Mouse (Mus musculus): Measurements from ENCODE around the gene Gm2016.
"Not testable (repeated sequence)": the region's sequence is repeated elsewhere in the genome, so short reads cannot be mapped to it uniquely, and the experiment has no call there.

Gm2016 gene

DNA sequence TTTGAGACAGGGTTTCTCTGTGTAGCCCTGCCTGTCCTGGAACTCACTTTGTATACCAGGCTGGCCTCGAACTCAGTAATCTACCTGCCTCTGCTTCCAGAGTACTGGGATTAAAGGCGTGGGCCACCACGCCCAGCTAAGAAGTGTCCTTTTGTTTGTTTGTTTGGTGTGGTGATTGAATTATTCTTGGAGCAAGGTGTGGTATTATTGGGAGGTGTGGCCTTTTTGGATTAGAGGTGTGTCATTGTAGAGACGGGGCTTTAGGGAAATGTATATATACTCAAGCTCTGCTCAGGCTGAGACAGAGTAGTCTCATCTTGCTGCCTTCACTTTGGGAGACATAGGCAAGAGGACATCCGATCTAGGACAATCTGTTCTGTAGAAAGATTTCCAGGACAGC, at the start of gene Gm2016:
Gene Gm2016 (plus strand): TSS at position 301 of the 400 bp plus-strand sequence.
- not testable (repeated sequence) for DNase-seq

DNA sequence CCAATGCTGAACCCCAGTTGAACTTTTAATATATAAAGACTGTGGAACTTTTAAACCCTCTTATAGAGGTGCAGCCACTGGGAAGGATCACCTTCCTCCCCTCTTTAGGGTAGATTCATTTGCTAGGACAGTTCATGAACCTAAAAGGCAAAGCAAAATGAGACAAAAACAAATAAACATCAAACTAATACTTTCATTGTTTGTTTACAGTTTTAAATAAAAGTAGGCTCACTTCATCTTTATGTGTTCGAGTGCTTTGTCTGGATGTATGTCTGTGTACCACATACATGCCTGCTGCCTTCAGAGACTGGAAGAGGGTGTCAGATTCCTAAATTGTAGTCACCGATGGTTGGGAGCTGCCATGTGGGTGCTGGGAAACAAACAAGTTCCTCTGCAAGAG, 31.6 kb upstream of the Gm2016 start, which contains the start of gene Gm2001:
Gene Gm2001 (minus strand): TSS at position 101 of the 400 bp plus-strand sequence.
- DNase-seq: not testable (repeated sequence)

DNA sequence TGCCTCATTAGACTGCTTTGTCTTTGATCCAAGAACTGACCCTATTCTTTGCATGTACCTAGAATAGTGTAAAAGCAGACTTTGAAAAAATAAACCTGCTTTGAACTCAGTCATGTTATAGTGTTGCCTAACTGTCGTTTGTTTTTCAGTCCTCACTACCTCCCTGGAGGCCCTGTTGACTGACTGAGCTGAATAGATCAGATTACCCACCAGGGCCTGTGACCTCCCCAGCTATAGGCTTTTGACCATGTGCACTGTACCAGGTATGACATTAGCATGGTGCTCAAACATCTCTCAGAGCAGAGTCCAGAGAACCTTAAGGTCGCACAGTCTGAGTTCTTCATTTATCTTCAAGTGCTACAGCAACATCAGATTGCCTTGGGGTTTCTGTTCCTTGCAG, 23.2 kb upstream of the Gm2016 start:
- not testable (repeated sequence) for DNase-seq

DNA sequence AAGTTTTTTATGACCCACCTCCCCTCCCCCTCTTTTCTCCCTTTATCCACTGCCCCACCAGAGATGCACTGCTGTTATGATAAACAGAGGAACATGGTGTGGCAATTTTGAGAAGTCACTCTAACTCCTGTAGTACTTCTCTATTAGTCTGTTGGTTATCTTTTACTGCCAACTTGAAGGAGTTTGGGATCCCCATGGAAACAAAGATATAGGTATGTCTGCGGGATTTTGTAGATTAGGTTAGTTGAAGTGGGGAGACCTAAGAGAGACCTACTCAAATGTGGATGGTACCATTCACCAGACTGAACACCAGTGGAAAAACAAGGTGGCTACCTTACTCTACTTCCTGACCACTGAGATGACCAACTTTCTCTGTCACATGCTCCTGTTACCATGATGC, 17.8 kb upstream of the Gm2016 start:
- not testable (repeated sequence) for DNase-seq

DNA sequence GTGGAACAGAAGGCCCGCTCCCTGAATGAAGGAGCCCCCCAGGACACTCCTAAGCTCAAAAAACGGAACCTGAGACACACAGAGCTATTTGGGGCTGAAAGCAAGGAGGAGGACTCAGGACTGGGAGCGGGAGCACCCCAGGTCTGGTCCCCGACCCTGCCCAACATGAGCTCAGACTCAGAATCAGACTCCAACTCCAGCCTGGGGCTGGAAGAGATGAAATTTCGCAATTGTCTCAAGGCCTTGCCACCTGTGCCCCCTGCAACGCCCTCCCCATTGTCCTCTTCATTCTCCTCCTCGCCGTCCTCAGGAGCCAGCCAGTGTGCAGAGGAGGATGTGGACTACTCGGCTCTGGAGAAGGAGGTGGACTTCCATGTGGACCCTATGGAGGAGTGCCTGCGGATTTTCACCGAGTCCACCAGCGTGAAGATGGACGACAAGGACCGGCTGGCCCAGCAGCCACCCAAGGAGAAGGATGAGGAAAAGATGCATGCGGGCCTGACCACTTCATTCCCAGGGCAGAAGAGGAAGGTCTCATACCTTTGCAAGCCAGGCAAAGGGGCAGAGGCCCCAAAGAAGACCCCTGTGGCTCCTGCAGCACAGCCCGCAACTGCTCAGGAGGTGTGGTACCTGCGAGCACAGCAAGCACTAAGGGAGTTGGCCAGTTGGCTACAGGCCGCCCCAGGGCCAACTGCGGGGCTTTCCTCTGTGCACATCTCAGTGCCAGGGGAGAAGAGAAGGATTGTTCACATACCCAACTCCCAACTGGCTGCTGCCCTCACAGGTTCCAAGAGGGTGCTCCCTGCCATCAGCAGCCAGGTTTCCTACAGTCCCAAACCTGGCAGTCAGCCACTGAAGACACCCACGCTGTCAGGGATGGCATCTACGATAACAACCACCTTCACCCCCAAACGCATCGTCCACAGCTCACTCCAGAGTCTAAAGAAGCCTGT, 11.9 kb upstream of the Gm2016 start:
- not testable (repeated sequence) for DNase-seq

DNA sequence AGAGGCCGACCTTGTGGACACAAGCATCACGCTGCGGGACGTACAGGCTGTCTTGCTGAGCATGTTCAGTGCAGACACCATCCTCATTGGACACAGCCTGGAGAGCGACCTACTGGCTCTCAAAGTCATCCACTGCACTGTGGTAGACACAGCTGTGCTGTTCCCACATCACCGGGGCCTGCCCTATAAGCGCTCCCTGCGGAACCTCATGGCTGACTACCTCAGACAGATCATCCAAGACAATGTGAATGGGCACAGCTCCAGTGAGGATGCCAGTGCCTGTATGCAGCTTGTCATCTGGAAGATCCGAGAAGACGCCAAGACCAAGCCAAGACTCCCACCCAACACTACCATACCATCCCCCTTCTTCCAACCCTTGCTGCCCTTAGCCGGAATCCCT, 10.2 kb upstream of the Gm2016 start:
- DNase-seq: not testable (repeated sequence)

DNA sequence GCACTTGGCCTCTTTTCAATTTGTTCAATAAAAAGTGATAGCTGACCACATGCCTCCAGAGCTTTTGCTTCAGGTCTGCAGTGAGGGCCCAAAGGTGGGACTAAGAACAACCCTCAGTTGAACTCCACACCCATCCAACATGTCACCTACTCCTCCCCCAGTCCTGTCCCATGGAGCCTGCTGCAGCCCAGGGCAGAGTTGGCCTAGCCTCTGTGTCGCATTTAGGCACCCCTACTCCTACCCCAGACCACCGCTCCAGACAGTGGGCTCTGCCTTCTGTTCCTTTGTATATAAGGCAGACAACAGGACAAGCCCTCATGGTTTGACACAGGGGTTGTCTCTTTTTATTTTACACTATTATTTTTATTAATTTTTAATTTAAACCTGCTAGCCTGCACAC, 9.8 kb upstream of the Gm2016 start:
- DNase-seq: not testable (repeated sequence)

DNA sequence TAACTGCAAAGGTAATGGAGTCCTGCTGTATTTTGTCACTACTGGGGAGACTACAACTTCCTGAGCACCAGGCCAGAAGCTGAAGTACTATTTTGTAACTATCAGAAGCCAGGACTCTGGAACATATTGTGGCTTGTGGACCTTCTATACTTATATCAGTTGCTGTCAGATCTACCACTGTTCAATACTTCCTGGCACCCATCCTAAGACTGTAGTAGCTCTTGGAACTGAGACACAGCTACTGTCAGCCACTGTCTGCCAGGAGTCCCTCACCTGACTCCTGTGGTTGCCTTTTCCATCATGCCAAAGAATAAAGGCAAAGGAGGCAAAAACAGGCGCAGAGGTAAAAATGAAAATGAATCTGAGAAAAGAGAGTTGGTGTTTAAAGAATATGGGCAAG, 21.2 kb downstream of the Gm2016 start, which contains the start of gene Gm2022:
Gene Gm2022 (plus strand): TSS at position 301 of the 400 bp plus-strand sequence.
- not testable (repeated sequence) for DNase-seq

DNA sequence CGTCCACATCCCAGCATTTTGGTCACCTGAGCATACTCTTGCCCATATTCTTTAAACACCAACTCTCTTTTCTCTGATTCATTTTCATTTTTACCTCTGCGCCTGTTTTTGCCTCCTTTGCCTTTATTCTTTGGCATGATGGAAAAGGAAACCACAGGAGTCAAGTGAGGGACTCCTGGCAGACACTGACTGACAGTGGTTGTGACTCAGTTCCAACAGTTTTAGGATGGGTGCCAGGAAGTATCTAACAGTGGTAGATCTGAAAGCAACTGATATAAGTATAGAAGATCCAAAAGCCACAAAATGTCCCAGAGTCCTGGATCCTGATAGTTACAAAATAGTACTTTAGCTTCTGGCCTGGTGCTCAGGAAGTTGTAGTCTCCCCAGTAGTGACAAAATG, 45.8 kb downstream of the Gm2016 start, which contains the start of gene Gm2035:
Gene Gm2035 (minus strand): TSS at position 137 of the 400 bp plus-strand sequence.
- not testable (repeated sequence) for DNase-seq

Data from lung, adult 18-20 months (tissue).